Mouse (Mus musculus): Measurements from ENCODE around the gene Gm20518.

DNA sequence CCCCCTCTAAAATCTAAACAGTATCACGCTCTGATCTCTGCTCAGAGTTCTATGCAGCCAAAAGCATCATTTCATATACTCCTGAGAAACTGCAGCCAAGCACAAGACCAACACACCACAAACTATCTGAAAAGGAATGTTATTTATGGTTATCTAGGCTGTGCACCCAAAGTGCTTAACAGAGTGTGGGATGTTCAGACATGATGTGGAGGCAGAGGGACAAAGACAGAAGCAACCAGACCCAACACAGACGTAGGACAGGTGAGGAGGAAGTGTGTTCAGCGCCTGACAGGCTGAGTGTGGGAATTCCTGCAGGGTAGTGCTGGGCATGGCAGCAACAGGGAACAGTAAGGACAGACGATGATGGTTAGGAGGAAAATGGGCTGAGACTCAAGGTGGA is 11.9 kb downstream of the Gm20518 start:
- no peak for TF ChIP-seq NRF1 (IDR thresholded peaks at IDR 0.05; ENCODE audit: insufficient read depth, low read depth, low read length, poor library complexity, severe bottlenecking)
- no peak for TF ChIP-seq POLR2A (IDR thresholded peaks at IDR 0.05; ENCODE audit: control insufficient read depth in 1 of 2, insufficient read depth in 1 of 2, low read depth in 1 of 2, low read length in 2 of 2, poor library complexity in 1 of 2)
- TF ChIP-seq CTCF (IDR thresholded peaks at IDR 0.05 in 2 of 3, conservative IDR thresholded peaks at IDR 0.05 in 1 of 3; ENCODE audit: control insufficient read depth in 1 of 3, insufficient read depth in 1 of 3, low read depth in 2 of 3, low read length in 3 of 3, poor library complexity in 1 of 3, severe bottlenecking in 1 of 3): no peak
- no peak for TF ChIP-seq MEF2A (IDR thresholded peaks at IDR 0.05; ENCODE audit: extremely low read depth, insufficient replicate concordance, low read depth, low read length, poor library complexity, severe bottlenecking)
- TF ChIP-seq USF1 (IDR thresholded peaks at IDR 0.05; ENCODE audit: low read depth, low read length): no peak
- TF ChIP-seq TAL1 (IDR thresholded peaks at IDR 0.05; ENCODE audit: low read length): no peak
- no peak for TF ChIP-seq ETS1 (IDR thresholded peaks at IDR 0.05; ENCODE audit: low read depth, low read length)
- TF ChIP-seq KAT2A (conservative IDR thresholded peaks at IDR 0.05; ENCODE audit: low read depth, low read length): no peak
- TF ChIP-seq CHD1 (IDR thresholded peaks at IDR 0.05; ENCODE audit: low read depth, low read length): no peak
- no peak for TF ChIP-seq MAX (IDR thresholded peaks at IDR 0.05; ENCODE audit: low read length)

All from MEL (cell line).